Mouse (Mus musculus) heart, embryonic 11.5 days (tissue): ENCODE measurements around the gene Bace2. TPM values are rescaled to one million over a fixed set of nuclear protein-coding genes. Genes with fewer than 3 reads are reported as not detected.

Source experiments
- ATAC-seq: fragments of 200-750 bp; cut with Nextera tagmentation; replicated peaks from 2 replicates; pipeline ENCODE4 v1.8.0; 2017; ENCODE audit warnings: moderate library complexity; ENCODE audit not compliant: insufficient number of reproducible peaks, low FRiP score, low TSS enrichment
- H3K27ac ChIP-seq: fragments of 300-500 bp; sonication (generic); 2 replicates; pipeline ENCODE4 v1.5.1; 2014; ENCODE audit warnings: mild to moderate bottlenecking, low read depth, low read length
- H3K27me3 ChIP-seq: fragments of 300-500 bp; sonication (generic); 2 replicates; pipeline ENCODE4 v1.6.1; 2014; ENCODE audit warnings: mild to moderate bottlenecking, low read length, mixed read lengths; ENCODE audit not compliant: control insufficient read depth, insufficient read depth
- H3K36me3 ChIP-seq: fragments of 300-500 bp; sonication (generic); 2 replicates; pipeline ENCODE4 v1.6.1; 2014; ENCODE audit warnings: mild to moderate bottlenecking, low read length, moderate library complexity, mixed read lengths; ENCODE audit not compliant: control insufficient read depth, insufficient read depth
- H3K4me1 ChIP-seq: fragments of 300-500 bp; sonication (generic); 2 replicates; pipeline ENCODE4 v1.6.1; 2014; ENCODE audit warnings: low read length; ENCODE audit not compliant: control insufficient read depth, insufficient read depth
- H3K4me2 ChIP-seq: fragments of 300-500 bp; sonication (generic); 2 replicates; pipeline ENCODE4 v1.6.1; 2014; ENCODE audit warnings: mild to moderate bottlenecking, moderate library complexity
- H3K4me3 ChIP-seq: fragments of 300-500 bp; sonication (generic); 2 replicates; pipeline ENCODE4 v1.5.1; 2014; ENCODE audit warnings: low read depth, low read length
- H3K9ac ChIP-seq: fragments of 300-500 bp; sonication (generic); 2 replicates; pipeline ENCODE4 v1.6.1; 2014; ENCODE audit warnings: mild to moderate bottlenecking, low read depth, low read length, moderate library complexity
- H3K9me3 ChIP-seq: fragments of 300-500 bp; sonication (generic); replicated peaks from 2 replicates; pipeline ENCODE4 v1.6.1; 2016; ENCODE audit warnings: low read length; ENCODE audit not compliant: control insufficient read depth
- WGBS: fragments of 180-500 bp; shearing (Covaris S2); extraction: QIAGEN DNeasy Blood & Tissue Kit; methylation state at CpG from one replicate; pipeline ENCODE4 v1.1.7; 2014; ENCODE audit not compliant: insufficient replicate concordance; 5-methylcytosine and 5-hydroxymethylcytosine counted together
- polyA plus RNA-seq: library from polyadenylated mRNA; unstranded; fragments of >200 nt; fragmentation: Nextera tagmentation; extraction: Ambion mirVana; gene quantifications from 2 replicates; pipeline ENCODE4 v1.2.1, GENCODE M21; 2014

Gene Bace2
- 49.5 and 59.2 TPM in 2 replicates for polyA plus RNA-seq

- Histone ChIP-seq H3K36me3 (no peaks in the 10 kb centered on the region), H3K9me3 (no peaks in the 10 kb centered on the region), H3K4me1 (no peaks in the 10 kb centered on the region; the same call in 1 of the 2 replicates), H3K4me2 (peak within 1 kb of the TSS; percentile 98), H3K9ac (peak within 1 kb of the TSS; percentile 68), H3K27ac (no peak within 1 kb of the TSS; the same call in 1 of the 2 replicates), H3K27me3 (no peaks in the 10 kb centered on the region), H3K4me3 (peak within 1 kb of the TSS; percentile 70)
- ATAC-seq, result peak; percentile 74
- under 1% methylated on average over 58 of the region's 58 CpGs for WGBS
These were observed at the start of gene Bace2 for GRCm38 (mm10) chr16:97356499-97357187. Gene Bace2, plus strand, starts transcription at chr16:97356742.

DNA sequence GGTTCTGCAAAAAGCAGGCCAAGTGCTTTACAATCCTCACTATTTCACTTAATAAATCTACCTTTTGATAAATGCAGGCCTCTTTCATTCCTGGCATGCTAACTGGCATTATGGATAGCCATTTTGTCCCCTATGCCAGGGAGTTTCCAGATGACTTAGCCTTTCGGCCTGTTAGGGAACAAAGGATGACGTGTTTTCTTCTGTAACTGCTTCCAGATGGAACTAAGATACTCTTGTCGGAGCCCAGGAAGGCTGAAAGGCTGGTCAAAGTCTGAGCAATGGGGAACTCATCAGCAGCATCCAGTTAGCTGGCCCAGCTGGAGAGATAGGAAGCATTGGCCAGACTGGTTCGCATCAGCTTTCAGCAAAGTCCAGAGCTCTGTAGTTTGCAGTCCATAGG lies 48.9 kb upstream of the Bace2 start:
- H3K9me3 ChIP-seq, result no peaks in the 10 kb centered on the region
- H3K27ac ChIP-seq, result no peak overlapping the region
- H3K4me3 ChIP-seq, result no peak overlapping the region
- H3K9ac ChIP-seq, result no peak overlapping the region
- H3K27me3 ChIP-seq, result no peaks in the 10 kb centered on the region
- 55% methylated on average over 4 of the region's 4 CpGs for WGBS
- 0 out of 2 replicates have a peak, but pooled peaks cover 5% of the 10 kb centered on the region for H3K4me1 ChIP-seq
- H3K4me2 ChIP-seq, result no peak overlapping the region
- ATAC-seq, result no peak
- H3K36me3 ChIP-seq, result no peaks in the 10 kb centered on the region

- no peaks in the 10 kb centered on the region for H3K27me3 ChIP-seq
- H3K4me2 ChIP-seq, result no peak overlapping the region
- H3K9ac ChIP-seq, result no peak overlapping the region
- peak overlapping the region; percentile 55; the same call in 1 of the 2 replicates for H3K27ac ChIP-seq
- 0 out of 2 replicates have a peak, but pooled peaks cover 5% of the 10 kb centered on the region for H3K4me1 ChIP-seq
- no peaks in the 10 kb centered on the region for H3K9me3 ChIP-seq
- no peaks in the 10 kb centered on the region for H3K36me3 ChIP-seq
- 54% methylated on average over 4 of the region's 4 CpGs for WGBS
- no peak overlapping the region for H3K4me3 ChIP-seq
- no peak; the same call in 1 of the 2 replicates for ATAC-seq
These were observed 46.6 kb upstream of the Bace2 start for GRCm38 (mm10) chr16:97309796-97310569.

DNA sequence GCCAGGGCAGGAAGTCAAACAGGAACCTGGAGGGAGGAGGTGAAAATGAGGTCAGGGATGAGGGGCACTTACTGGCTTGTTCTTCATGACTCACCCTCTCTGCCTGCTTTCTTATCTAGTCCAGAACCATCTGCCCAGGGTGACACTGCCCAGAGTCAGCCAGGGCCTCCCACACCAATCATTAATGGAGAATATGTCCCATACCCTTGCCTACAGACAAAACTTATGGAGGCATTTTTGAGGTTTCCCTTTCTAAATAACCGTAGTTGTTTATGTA lies 46.0 kb upstream of the Bace2 start:
- Histone ChIP-seq H3K36me3 (no peaks in the 10 kb centered on the region), H3K9ac (no peak overlapping the region), H3K4me1 (0 out of 2 replicates have a peak, but pooled peaks cover 5% of the 10 kb centered on the region), H3K4me3 (no peak overlapping the region), H3K4me2 (no peak overlapping the region), H3K9me3 (no peaks in the 10 kb centered on the region), H3K27ac (no peak overlapping the region), H3K27me3 (no peaks in the 10 kb centered on the region)
- 51% methylated on average over 1 of the region's 1 CpGs for WGBS
- peak; percentile 68 for ATAC-seq

DNA sequence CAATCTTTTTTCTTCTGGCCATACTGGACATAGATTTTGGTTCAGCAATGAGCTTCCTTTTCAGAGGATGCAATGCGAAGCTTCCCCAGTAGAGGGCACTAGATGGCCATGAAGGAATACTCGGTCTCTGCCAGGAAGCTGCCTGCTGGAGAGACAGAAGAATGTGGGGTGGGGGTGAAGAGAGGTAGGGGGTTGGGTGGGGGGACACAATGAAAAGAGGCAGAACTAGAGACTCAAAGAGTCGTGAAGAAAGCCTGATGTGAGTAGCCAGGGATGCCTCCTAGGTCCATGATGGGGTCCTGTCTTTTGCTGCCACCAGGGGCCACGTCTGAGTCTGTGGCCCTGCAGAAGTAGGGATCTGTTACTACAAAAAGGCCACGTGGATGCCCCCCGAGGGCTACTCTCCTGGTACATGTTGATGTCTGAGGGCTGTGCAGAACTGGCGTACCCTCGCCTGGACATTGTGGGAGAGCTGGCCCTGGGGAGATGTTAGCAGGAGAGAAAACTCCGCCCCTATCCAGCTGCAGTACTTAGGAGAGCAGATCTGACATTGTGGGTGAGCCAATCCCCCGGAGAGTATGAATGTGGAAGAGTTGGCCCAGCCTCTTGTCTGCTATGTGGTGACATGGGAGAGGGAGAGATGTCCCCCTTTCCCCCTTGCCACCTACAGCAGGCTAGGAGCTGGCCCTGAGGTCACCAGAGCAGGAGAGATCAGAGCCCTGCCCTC lies 43.4 kb upstream of the Bace2 start:
- WGBS, result 27% methylated on average over 10 of the region's 10 CpGs
- Histone ChIP-seq H3K36me3 (no peaks in the 10 kb centered on the region), H3K9me3 (no peaks in the 10 kb centered on the region), H3K27me3 (no peaks in the 10 kb centered on the region), H3K4me2 (no peak overlapping the region), H3K27ac (no peak overlapping the region), H3K4me1 (0 out of 2 replicates have a peak, but pooled peaks cover 5% of the 10 kb centered on the region), H3K9ac (no peak overlapping the region), H3K4me3 (no peak overlapping the region)
- peak; percentile 49; the same call in 1 of the 2 replicates for ATAC-seq

GRCm38 (mm10) chr16:97321576-97321975 lies 35.0 kb upstream of the Bace2 start:
- no peak overlapping the region for H3K4me2 ChIP-seq
- no peaks in the 10 kb centered on the region for H3K9me3 ChIP-seq
- H3K4me3 ChIP-seq, result no peak overlapping the region
- H3K36me3 ChIP-seq, result no peaks in the 10 kb centered on the region
- no peaks in the 10 kb centered on the region for H3K27me3 ChIP-seq
- H3K27ac ChIP-seq, result no peak overlapping the region
- ATAC-seq, result no peak
- WGBS, result 59% methylated on average over 3 of the region's 3 CpGs
- no peaks in the 10 kb centered on the region for H3K4me1 ChIP-seq
- H3K9ac ChIP-seq, result no peak overlapping the region

- Histone ChIP-seq H3K9ac (no peak overlapping the region), H3K27me3 (no peaks in the 10 kb centered on the region), H3K27ac (no peak overlapping the region), H3K4me2 (no peak overlapping the region), H3K4me1 (no peaks in the 10 kb centered on the region), H3K4me3 (no peak overlapping the region), H3K9me3 (no peaks in the 10 kb centered on the region), H3K36me3 (no peaks in the 10 kb centered on the region)
- no peak for ATAC-seq
These were observed 33.9 kb upstream of the Bace2 start for GRCm38 (mm10) chr16:97322604-97323003.

- 38% methylated on average over 8 of the region's 8 CpGs for WGBS
- Histone ChIP-seq H3K27me3 (no peaks in the 10 kb centered on the region), H3K27ac (no peak overlapping the region), H3K9ac (no peak overlapping the region), H3K9me3 (no peaks in the 10 kb centered on the region), H3K4me1 (no peaks in the 10 kb centered on the region), H3K36me3 (no peaks in the 10 kb centered on the region), H3K4me3 (no peak overlapping the region), H3K4me2 (no peak overlapping the region)
- no peak for ATAC-seq
These were observed 30.6 kb upstream of the Bace2 start for GRCm38 (mm10) chr16:97325975-97326374.
